Mouse (Mus musculus) ES-E14 (cell line): Measurements from ENCODE around the gene Pik3r6.

Source experiments
- MAFK ChIP-seq: IDR thresholded peaks from 2 replicates; pipeline ENCODE4 v1.6.1; 2014; ENCODE audit warnings: mild to moderate bottlenecking, low read depth, low read length, inconsistent platforms; ENCODE audit not compliant: insufficient read depth
- ZNF384 ChIP-seq: IDR thresholded peaks from 2 replicates; pipeline ENCODE4 v1.6.1; 2012; ENCODE audit warnings: low read depth, low read length, inconsistent platforms

DNA sequence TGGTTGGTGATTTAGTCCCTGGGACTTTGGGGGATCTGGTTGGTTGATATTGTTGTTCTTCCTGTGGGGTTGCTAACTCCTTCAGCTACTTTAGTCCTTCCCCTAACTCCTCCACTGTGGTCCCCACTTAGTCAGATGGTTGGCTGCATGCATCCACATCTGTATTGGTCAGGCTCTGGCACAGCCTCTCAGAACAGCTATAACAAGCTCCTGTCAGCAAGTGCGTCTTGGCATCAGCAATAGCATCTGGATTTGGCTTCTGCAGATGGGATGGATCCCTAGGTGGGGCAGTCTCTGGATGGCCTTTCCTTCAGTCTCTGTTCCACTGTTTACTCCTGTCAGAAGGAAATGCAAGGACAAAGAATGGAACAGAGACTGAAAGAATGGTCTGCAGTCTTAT, 74.3 kb downstream of the Pik3r6 start:
- TF ChIP-seq MAFK (no peak), ZNF384 (no peak)
